Mouse (Mus musculus) stomach, postnatal 0 days (tissue): ENCODE measurements around the gene Urgcp. TPM values are rescaled to one million over a fixed set of nuclear protein-coding genes. Genes with fewer than 3 reads are reported as not detected.

Experiments used
- ATAC-seq: fragments of 200-750 bp; cut with Nextera tagmentation; 2 replicates; pipeline ENCODE4 v1.8.0; 2017; ENCODE audit not compliant: low FRiP score, low TSS enrichment
- DNase-seq: peaks from one replicate; pipeline ENCODE4 v3.0.0-alpha.2; 2016; ENCODE audit warnings: low spot score
- H3K27ac ChIP-seq: fragments of 300-500 bp; sonication (generic); replicated peaks from 2 replicates; pipeline ENCODE4 v1.5.1; 2014; ENCODE audit warnings: mild to moderate bottlenecking, control low read depth
- H3K27me3 ChIP-seq: fragments of 300-500 bp; sonication (generic); 2 replicates; pipeline ENCODE4 v1.6.1; 2014; ENCODE audit warnings: low read length; ENCODE audit not compliant: control insufficient read depth, insufficient read depth
- H3K36me3 ChIP-seq: fragments of 300-500 bp; sonication (generic); 2 replicates; pipeline ENCODE4 v1.6.1; 2014; ENCODE audit warnings: low read length, mixed read lengths; ENCODE audit not compliant: control insufficient read depth, insufficient read depth
- H3K4me1 ChIP-seq: fragments of 300-500 bp; sonication (generic); replicated peaks from 2 replicates; pipeline ENCODE4 v1.6.1; 2014; ENCODE audit warnings: antibody characterized with exemption; ENCODE audit not compliant: control insufficient read depth, insufficient read depth
- H3K4me2 ChIP-seq: fragments of 300-500 bp; sonication (generic); replicated peaks from 2 replicates; pipeline ENCODE4 v1.6.1; 2014; ENCODE audit warnings: low read depth, mild to moderate bottlenecking, control low read depth, moderate library complexity
- H3K4me3 ChIP-seq: fragments of 300-500 bp; sonication (generic); 2 replicates; pipeline ENCODE4 v1.5.1; 2014; ENCODE audit warnings: low read depth, low read length, control low read depth
- H3K9ac ChIP-seq: fragments of 300-500 bp; sonication (generic); 2 replicates; pipeline ENCODE4 v1.6.1; 2014; ENCODE audit warnings: mild to moderate bottlenecking, low read length, control low read depth, mixed read lengths
- H3K9me3 ChIP-seq: fragments of 300-500 bp; sonication (generic); 2 replicates; pipeline ENCODE4 v1.6.1; 2016; ENCODE audit warnings: low read length; ENCODE audit not compliant: control insufficient read depth
- CTCF ChIP-seq: IDR thresholded peaks from 2 replicates; pipeline ENCODE4 v1.5.1; 2016; ENCODE audit warnings: antibody characterized with exemption, low read depth, mild to moderate bottlenecking, moderate library complexity
- EP300 ChIP-seq: optimal IDR thresholded peaks from 2 replicates; pipeline ENCODE3; 2016; ENCODE audit warnings: antibody characterized with exemption
- WGBS: fragments of 180-500 bp; shearing (Covaris S2); extraction: QIAGEN DNeasy Blood & Tissue Kit; methylation state at CpG from one replicate; pipeline ENCODE4 v1.1.7; 2014; 5-methylcytosine and 5-hydroxymethylcytosine counted together
- polyA plus RNA-seq: library from polyadenylated mRNA; unstranded; fragments of >200 nt; fragmentation: Nextera tagmentation; extraction: Ambion mirVana; gene quantifications from 2 replicates; pipeline ENCODE4 v1.2.1, GENCODE M21; 2015

Gene Urgcp
- polyA plus RNA-seq, 1 experiment from 2014 or later, result 14.1 TPM

- Histone ChIP-seq H3K4me2 (no peak overlapping the region), H3K36me3 (peaks cover 13% of the 10 kb centered on the region), H3K27ac (no peak overlapping the region), H3K4me1 (no peaks in the 10 kb centered on the region), H3K27me3 (no peaks in the 10 kb centered on the region), H3K9me3 (no peaks in the 10 kb centered on the region), H3K9ac (no peak overlapping the region), H3K4me3 (no peak overlapping the region)
- WGBS, result 72% methylated on average over 8 of the region's 8 CpGs
- DNase-seq (peak; percentile 14), ATAC-seq (0 out of 2 replicates have a peak, but pooled peaks have one; percentile 18)
- TF ChIP-seq EP300 (no peak), CTCF (no peak)
Measured at GRCm38 (mm10) chr11:5802457-5803217, 40.5 kb upstream of the Urgcp start.

DNA sequence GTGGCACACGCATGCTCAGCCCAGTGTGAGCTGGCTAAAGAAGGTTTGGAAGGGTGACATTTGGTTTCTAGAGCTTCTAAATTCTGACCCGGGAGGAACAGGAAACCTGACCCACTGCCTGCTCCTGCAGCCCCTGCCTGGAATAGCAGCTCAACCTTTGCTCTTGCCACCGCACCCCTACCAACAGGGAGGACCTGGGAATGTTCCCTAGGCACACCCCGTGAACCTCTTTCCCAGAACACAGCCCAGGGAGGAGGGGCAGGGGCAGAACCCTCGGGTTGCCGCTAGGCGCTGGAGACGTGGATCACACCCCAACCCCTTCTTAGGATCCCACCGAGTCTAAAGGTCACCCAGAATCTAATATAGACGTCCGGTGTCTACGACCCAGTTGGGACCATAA is 39.8 kb upstream of the Urgcp start:
- no peak overlapping the region for H3K4me3 ChIP-seq
- WGBS, result 57% methylated on average over 12 of the region's 12 CpGs
- H3K27ac ChIP-seq, result no peak overlapping the region
- TF ChIP-seq CTCF, result 0 out of 2 replicates have a peak, but pooled peaks have one; percentile 5
- no peak for TF ChIP-seq EP300
- peak; percentile 62 for DNase-seq
- no peaks in the 10 kb centered on the region for H3K27me3 ChIP-seq
- H3K9ac ChIP-seq, result no peak overlapping the region
- peak; percentile 54 for ATAC-seq
- no peaks in the 10 kb centered on the region for H3K4me1 ChIP-seq
- peaks cover 18% of the 10 kb centered on the region for H3K36me3 ChIP-seq
- H3K9me3 ChIP-seq, result no peaks in the 10 kb centered on the region
- no peak overlapping the region for H3K4me2 ChIP-seq

- Histone ChIP-seq H3K4me2 (no peak overlapping the region), H3K4me1 (no peaks in the 10 kb centered on the region), H3K9me3 (no peaks in the 10 kb centered on the region), H3K27ac (no peak overlapping the region), H3K9ac (no peak overlapping the region), H3K36me3 (peaks cover 23% of the 10 kb centered on the region), H3K4me3 (no peak overlapping the region), H3K27me3 (no peaks in the 10 kb centered on the region)
- ATAC-seq (no peak), DNase-seq (peak; percentile 12)
- TF ChIP-seq CTCF, result no peak
- no peak for TF ChIP-seq EP300
- 88% methylated on average over 16 of the region's 16 CpGs for WGBS
Measured at GRCm38 (mm10) chr11:5801511-5801910, 39.3 kb upstream of the Urgcp start.

DNA sequence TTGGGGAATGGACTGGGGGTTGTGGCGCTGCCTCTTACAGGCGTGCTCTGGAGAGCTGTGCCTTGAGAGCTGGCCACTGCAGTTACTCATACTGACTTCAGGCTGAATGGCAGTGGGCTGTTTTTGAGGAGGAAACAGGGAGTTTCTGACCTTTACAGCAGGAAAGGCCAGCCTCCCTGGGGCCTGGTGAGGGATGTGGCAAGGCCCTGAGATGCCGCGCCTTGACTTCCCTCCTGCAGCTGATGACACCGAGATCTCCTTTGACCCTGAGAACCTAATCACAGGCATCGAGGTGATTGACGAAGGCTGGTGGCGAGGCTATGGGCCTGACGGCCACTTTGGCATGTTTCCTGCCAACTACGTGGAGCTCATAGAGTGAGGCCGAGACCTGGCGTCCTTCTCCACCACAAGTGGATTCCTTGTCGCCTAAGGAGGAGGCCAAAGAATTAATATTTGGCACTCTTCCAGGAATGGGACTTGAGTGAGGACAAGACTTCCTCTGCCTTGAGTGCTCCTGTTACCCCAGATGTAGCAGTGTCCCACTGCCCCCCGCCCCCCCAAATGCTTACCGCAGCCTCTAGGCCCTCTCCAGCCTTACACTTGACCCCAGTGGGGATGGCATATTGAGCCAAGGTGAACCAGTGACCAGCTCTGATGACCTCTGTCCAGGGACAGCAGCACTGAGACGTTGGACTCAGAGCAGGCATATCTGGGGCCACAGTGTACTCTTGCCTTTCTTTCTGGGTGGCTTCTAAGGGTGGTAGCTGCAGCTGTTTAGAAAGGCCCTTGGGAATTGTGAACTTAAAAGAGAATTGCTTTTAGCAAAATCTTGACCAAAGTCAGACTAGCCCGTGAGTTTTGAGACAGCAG is 37.7 kb upstream of the Urgcp start:
- ATAC-seq (no peak), DNase-seq (peak; percentile 15)
- Histone ChIP-seq H3K36me3 (peaks cover 34% of the 10 kb centered on the region), H3K4me1 (no peaks in the 10 kb centered on the region), H3K27ac (no peak overlapping the region), H3K4me3 (no peak overlapping the region), H3K4me2 (no peak overlapping the region), H3K27me3 (no peaks in the 10 kb centered on the region), H3K9ac (0 out of 2 replicates have a peak overlapping the region, but pooled peaks have one; percentile 13), H3K9me3 (no peaks in the 10 kb centered on the region)
- no peak for TF ChIP-seq CTCF
- no peak for TF ChIP-seq EP300
- 71% methylated on average over 17 of the region's 17 CpGs for WGBS

GRCm38 (mm10) chr11:5797928-5798327 is 35.8 kb upstream of the Urgcp start:
- H3K4me3 ChIP-seq, result no peak overlapping the region
- H3K9ac ChIP-seq, result no peak overlapping the region
- H3K27me3 ChIP-seq, result no peaks in the 10 kb centered on the region
- DNase-seq, result no peak
- H3K4me1 ChIP-seq, result no peaks in the 10 kb centered on the region
- no peak overlapping the region for H3K27ac ChIP-seq
- ATAC-seq, result no peak
- 85% methylated on average over 5 of the region's 5 CpGs for WGBS
- no peaks in the 10 kb centered on the region for H3K9me3 ChIP-seq
- H3K4me2 ChIP-seq, result no peak overlapping the region
- TF ChIP-seq EP300 (no peak), CTCF (no peak)
- H3K36me3 ChIP-seq, result peaks cover 36% of the 10 kb centered on the region
